Mouse (Mus musculus): ENCODE measurements around the gene Aplp1.
"Not testable (repeated sequence)": the region's sequence is repeated elsewhere in the genome, so short reads cannot be mapped to it uniquely, and the experiment has no call there.

Gene Aplp1

GRCm38 (mm10) chr7:30444971-30445751, at the start of gene Aplp1:
Gene Aplp1 (minus strand): TSS chr7:30445535.
- DNase-seq (ENCODE audit: low spot score in 2 of 2): peak in 1 of 2 experiments; percentile 82

DNA sequence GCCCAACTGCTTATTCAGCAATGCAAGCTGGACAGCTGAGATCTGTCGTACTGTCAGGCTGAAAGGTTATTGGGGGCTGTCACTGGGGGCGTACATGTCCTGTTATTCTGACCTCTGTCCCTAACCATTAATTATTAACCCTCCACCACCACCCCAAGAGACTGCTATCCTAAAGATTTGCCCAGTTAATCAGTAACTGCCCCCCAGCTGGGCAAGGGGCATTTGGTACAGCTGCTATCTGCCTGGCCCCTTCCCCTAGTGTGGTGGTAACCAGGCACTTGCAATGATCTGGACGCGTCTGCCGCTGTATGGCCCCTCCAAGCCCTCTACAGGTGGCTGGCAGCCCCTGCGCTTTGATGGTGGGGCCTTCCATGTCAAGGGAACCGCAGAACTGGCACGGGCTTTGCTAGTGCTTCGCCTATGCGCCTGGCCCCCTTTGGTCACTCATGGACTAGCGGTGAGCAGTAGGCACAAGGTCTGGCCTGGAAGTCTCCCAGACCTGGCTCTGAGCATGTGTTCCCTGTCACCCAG, 48.1 kb upstream of the Aplp1 start, which contains the start of gene Prodh2:
Prodh2 (plus strand) TSS at position 222 of the 531 bp plus-strand sequence.
- no peak for DNase-seq (ENCODE audit: low spot score in 2 of 2)

GRCm38 (mm10) chr7:30492765-30493164, 47.4 kb upstream of the Aplp1 start:
- DNase-seq (ENCODE audit: low spot score in 2 of 2): peak in 1 of 2 experiments; percentile 66

DNA sequence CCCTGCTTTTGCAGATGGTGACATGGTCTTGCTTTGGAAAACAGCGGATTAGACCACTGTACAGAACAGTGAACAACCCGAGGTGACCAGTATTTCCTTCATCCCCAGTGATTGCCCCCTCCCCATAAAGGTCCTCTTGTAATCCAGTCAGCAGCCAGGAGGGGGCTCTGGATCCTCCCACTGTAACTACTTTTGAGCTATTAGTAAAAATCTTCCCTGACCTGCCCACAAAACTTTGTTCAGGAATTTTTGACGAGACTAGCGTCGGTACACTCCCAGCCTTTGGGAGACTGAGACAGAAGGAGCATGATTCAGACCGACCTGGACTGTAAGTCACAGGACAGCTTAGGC, 45.6 kb upstream of the Aplp1 start:
- no peak for DNase-seq (ENCODE audit: low spot score in 2 of 2)

- DNase-seq (ENCODE audit: low spot score in 2 of 2): peak in 1 of 2 experiments; percentile 51
These were observed 45.1 kb upstream of the Aplp1 start for GRCm38 (mm10) chr7:30490251-30490956.

DNA sequence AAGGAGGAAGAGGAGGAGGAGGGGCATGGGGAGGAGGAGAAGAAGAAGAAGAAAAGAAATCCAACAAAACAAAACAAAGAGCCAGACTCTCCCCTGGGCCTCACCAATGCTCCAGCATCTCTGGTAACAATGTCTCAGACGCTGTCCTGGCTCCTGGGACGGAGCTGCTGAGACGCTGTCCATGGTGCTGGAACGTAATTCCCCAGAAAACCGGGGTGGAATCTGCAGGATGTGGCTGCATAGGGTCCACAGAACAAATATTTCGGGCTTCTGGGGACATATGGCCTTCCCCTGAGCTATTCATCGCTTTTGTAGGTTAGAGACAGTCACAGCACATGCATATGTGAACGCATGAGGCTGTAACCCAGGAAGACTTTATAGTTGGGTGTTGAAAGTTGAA, 38.9 kb upstream of the Aplp1 start:
- DNase-seq (ENCODE audit: low spot score in 2 of 2): no peak

- DNase-seq (ENCODE audit: low spot score in 2 of 2): no peak
These were observed 32.4 kb upstream of the Aplp1 start for GRCm38 (mm10) chr7:30477415-30478381.

DNA sequence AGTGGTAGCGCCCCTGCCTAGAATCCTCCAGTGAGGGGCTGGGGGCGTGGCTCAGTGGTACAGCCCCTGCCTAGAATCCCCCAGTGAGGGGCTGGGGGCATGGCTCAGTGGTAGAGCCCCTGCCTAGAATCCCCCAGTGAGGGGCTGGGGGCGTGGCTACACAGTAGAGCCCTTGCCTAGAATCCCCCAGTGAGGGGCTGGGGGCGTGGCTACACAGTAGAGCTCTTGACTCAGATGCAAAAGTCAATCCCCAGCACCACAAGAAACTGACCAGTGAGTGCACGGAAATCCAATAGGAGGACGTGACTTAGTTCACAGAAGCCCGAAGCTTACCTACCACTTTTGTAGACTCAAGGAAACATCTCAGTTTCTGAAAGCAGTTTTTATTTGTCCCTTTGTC, 30.8 kb upstream of the Aplp1 start:
- DNase-seq (ENCODE audit: low spot score in 2 of 2): not testable (repeated sequence)

GRCm38 (mm10) chr7:30474999-30475398, 29.7 kb upstream of the Aplp1 start:
- DNase-seq (ENCODE audit: low spot score in 2 of 2): no peak

GRCm38 (mm10) chr7:30472411-30472810, 27.1 kb upstream of the Aplp1 start:
- no peak for DNase-seq (ENCODE audit: low spot score in 2 of 2)

GRCm38 (mm10) chr7:30464816-30465300, 19.5 kb upstream of the Aplp1 start:
- no peak for DNase-seq (ENCODE audit: low spot score in 2 of 2)

- DNase-seq (ENCODE audit: low spot score in 2 of 2): no peak
These were observed 18.7 kb upstream of the Aplp1 start for GRCm38 (mm10) chr7:30463996-30464395.

GRCm38 (mm10) chr7:30463568-30463967, 18.2 kb upstream of the Aplp1 start:
- no peak for DNase-seq (ENCODE audit: low spot score in 2 of 2)

DNA sequence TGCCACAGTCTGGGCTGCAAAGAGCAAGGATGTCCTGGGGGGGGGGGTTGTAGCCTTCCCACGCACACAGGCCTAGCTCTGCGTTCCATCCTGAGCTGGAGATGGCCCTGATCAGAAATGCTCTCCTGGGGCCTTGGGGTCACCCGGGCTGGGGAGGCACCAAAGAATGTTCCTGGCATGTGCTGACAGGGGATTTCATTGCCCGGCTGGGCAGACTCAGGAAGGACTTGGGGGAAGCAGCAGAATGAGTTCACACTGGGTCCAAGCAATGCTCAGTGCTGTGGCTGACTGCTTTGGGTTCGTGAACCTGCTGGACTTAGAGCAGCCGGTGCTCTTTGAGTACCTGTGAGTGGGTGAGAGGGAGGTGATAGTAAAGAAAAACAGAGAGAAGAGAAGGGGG, 14.1 kb upstream of the Aplp1 start:
- no peak for DNase-seq (ENCODE audit: low spot score in 2 of 2)

- peak; percentile 56 to 65 for DNase-seq (ENCODE audit: low spot score in 2 of 2)
These were observed 12.4 kb upstream of the Aplp1 start, which contains the start of the genes Kirrel2 and Nphs1 for GRCm38 (mm10) chr7:30457629-30458330. Gene Kirrel2 (minus strand): TSS chr7:30457690. Gene Nphs1 (plus strand): TSS chr7:30458315.

DNA sequence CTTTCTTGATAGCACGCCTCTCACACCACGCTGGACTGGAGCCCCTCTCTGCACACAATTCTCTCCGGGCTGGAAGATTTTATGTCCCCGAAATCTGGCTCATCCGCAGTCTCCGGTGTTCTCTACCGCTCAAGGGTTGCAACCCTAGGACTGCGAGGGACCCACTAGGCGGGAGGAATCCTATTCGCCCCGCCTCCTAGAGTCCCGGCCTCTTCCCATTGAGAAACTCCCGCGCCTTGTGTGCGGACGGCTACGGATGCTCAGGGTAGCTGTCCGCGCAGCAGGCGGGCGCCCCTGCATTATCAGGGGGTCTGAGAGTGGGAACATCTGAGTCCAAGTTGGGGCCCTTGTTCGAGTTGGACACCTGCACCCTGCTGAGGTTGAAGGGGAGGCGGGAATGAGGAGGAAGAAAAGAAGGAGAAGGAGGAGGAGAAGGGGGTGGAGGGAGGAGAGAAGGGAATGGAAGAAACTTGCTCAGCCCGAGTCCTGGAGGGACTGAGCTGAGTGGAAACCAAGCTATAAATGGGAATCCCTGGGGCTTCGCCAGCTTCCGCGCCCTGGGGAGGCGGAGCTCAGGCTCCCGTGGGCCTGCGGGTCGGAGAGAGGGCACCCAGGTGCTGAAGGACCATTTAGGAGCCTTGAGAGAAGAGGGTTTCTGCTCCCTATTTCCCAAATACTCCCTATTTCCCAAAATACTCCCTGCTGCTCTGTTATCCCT, 11.7 kb upstream of the Aplp1 start:
- no peak for DNase-seq (ENCODE audit: low spot score in 2 of 2)

DNA sequence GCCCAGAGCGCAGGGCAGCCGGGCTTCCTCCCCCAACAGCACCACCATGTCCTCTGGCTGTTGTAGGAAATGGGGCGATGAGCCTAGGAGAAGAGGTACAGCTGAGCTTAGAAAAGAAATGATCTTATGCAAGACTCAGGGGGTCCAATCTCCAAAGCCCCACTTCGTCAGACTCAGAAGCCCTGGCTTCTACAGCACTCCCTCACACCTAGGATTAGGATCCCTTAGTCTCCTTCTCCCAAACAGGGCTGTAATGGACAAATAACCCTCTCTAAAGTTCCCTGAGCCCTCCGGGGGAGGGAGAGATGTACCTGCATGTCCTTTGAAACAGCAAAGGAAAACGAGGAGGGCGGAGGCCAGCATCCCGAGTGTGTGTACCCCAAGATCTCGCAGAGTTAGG, 11.2 kb upstream of the Aplp1 start:
- DNase-seq (ENCODE audit: low spot score in 2 of 2): no peak

GRCm38 (mm10) chr7:30454259-30454658, 8.9 kb upstream of the Aplp1 start:
- DNase-seq (ENCODE audit: low spot score in 2 of 2): no peak

- no peak for DNase-seq (ENCODE audit: low spot score in 2 of 2)
These were observed 8.4 kb upstream of the Aplp1 start for GRCm38 (mm10) chr7:30453766-30454165.

DNA sequence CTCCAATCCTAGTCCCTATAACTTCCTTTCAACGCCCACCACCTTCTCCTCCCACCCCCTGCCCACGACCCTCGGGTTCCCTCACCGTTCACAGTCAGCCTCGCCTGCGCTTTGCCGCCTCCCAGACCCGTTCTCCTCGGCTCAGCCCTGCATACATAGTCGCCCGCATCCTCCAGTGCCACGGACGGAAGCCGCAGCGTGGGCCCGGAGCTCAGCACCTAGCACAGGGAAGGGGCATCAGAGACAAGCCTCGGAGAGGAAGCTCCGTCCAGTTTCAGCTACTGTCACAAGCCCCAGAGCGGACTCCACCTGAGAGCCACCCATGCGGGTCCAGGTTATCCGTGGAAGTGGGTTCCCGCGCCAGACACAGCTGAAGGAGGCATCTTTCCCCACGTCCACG, 8.0 kb upstream of the Aplp1 start:
- DNase-seq (ENCODE audit: low spot score in 2 of 2): no peak

Data from frontal cortex, postnatal 10 days (tissue).